Mouse (Mus musculus) embryonic facial prominence, embryonic 10.5 days (tissue): ENCODE data around the gene Tnfrsf12a. TPM values are rescaled to one million over a fixed set of nuclear protein-coding genes. Genes with fewer than 3 reads are reported as not detected.

Source experiments
- DNase-seq: peaks from one replicate; pipeline ENCODE4 v3.0.0-alpha.2; 2017; ENCODE audit warnings: low spot score
- H3K27ac ChIP-seq: fragments of 300-500 bp; sonication (generic); replicated peaks from 2 replicates; pipeline ENCODE4 v1.5.1; 2016; ENCODE audit warnings: mild to moderate bottlenecking
- H3K27me3 ChIP-seq: fragments of 300-500 bp; sonication (generic); replicated peaks from 2 replicates; pipeline ENCODE4 v1.6.1; 2016; ENCODE audit warnings: low read depth, mild to moderate bottlenecking; ENCODE audit not compliant: poor library complexity, severe bottlenecking
- H3K36me3 ChIP-seq: fragments of 300-500 bp; sonication (generic); replicated peaks from 2 replicates; pipeline ENCODE4 v1.6.1; 2016; ENCODE audit warnings: mild to moderate bottlenecking, moderate library complexity
- H3K4me1 ChIP-seq: fragments of 300-500 bp; sonication (generic); 2 replicates; pipeline ENCODE4 v1.6.1; 2016
- H3K4me3 ChIP-seq: fragments of 300-500 bp; sonication (generic); 2 replicates; pipeline ENCODE4 v1.5.1; 2016; ENCODE audit warnings: mild to moderate bottlenecking, moderate library complexity
- H3K9me3 ChIP-seq: fragments of 300-500 bp; sonication (generic); 2 replicates; pipeline ENCODE4 v1.6.1; 2016; ENCODE audit warnings: mild to moderate bottlenecking
- WGBS: fragments of 180-500 bp; shearing (Covaris S2); methylation state at CpG from one replicate; pipeline ENCODE4 v1.1.7; 2016; 5-methylcytosine and 5-hydroxymethylcytosine counted together
- polyA plus RNA-seq: library from polyadenylated mRNA; unstranded; fragments of >200 nt; fragmentation: Nextera tagmentation; extraction: Ambion mirVana; gene quantifications from 2 replicates; pipeline ENCODE4 v1.2.1, GENCODE M21; 2016

The Tnfrsf12a gene
- polyA plus RNA-seq, 1 experiment from 2014 or later = 4.6 TPM

DNA sequence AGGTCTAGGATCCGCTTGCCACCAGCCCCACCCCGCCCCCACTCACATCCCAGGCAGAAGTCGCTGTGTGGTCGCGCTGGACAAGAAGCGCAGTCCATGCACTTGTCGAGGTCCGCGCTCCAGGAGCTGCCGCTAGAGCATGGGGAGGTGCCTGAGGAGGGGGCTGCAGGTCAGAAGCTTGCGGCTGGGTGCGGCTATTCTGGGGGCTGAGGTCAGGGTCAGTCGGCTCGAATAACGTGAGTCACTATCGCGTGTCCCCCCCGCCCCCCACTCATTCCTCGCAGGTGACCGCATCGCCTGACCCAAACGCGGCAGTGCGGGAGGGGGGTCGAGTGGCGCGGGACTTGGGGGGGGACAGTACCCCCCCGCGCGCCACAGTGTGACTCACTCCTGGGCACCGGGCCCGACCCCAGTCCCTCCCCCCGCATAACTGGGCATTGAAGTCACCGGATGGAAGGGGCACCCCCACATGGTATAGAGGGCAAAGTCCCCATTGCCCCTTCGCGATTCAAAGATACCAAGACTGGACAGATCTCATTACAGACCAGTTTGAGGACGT is 716 bp downstream of the Tnfrsf12a start:
- Histone ChIP-seq H3K9me3 (no peaks in the 10 kb centered on the region), H3K4me3 (peak overlapping the region; percentile 71), H3K27me3 (peaks cover 72% of the 10 kb centered on the region), H3K36me3 (no peaks in the 10 kb centered on the region), H3K27ac (peak overlapping the region; percentile 58), H3K4me1 (peaks cover 66% of the 10 kb centered on the region)
- under 1% methylated on average over 37 of the region's 37 CpGs for WGBS
- peak; percentile 60 for DNase-seq

DNA sequence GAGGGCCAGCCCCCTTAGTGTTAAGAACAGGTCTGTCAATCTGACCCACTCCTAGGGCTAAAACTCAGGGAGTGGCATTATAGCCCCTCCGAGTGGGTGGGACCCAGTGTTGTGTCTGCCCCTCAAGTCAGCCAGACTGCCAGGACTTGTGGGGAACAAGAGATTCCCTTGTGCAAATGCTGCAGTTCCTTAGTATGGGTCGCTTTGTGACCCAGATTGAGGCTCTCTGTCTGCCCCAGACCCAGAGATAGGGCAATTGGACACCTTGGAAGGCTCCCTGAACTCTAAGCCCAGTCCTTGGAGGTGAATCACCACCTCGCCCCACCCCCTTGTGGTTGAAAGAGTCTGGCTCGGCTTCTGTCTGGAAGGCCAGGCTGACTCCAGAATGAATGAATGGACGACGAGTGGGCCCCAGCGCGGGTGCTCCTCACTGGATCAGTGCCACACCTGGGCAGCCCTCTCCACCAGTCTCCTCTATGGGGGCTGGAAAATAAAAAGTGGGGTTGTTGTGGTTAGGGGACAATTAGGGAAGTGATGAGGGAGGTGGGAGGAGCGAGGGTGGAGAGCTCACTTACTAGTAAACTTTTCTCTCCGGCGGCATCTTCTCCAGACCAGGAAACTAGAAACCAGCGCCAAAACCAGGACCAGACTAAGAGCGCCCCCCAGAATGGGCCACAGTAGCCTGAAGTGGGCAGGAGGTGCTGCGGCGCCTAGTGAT is 1.5 kb downstream of the Tnfrsf12a start:
- 9% methylated on average over 15 of the region's 15 CpGs for WGBS
- Histone ChIP-seq H3K36me3 (peaks cover 1% of the 10 kb centered on the region), H3K9me3 (no peaks in the 10 kb centered on the region), H3K27ac (no peak overlapping the region), H3K4me1 (peaks cover 62% of the 10 kb centered on the region), H3K4me3 (peak overlapping the region; percentile 71), H3K27me3 (peaks cover 64% of the 10 kb centered on the region)
- peak; percentile 48 for DNase-seq

DNA sequence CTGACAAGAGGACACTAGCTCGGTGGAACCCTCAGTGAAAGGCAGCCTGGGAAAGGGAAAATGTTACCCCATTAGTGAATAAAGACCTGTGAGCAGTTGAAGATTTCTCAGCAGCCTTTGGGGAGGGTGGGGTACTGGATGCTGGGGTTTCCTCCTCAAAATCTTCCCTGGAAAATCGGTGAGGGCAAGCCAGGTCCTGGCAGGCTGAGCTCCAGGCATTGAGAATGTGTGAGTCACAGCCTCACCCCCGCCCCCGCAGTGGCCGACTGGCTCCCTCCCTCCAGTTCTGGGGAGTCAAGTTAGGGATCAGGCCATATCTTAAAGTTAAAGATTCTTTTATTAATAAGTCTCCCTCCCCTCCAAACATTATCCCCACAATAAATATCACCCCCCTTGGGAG is 2.1 kb downstream of the Tnfrsf12a start:
- Histone ChIP-seq H3K4me3 (0 out of 2 replicates have a peak overlapping the region, but pooled peaks have one; percentile 71), H3K9me3 (no peaks in the 10 kb centered on the region), H3K4me1 (peaks cover 62% of the 10 kb centered on the region), H3K27me3 (peaks cover 58% of the 10 kb centered on the region), H3K27ac (no peak overlapping the region), H3K36me3 (peaks cover 7% of the 10 kb centered on the region)
- WGBS = 33% methylated on average over 5 of the region's 5 CpGs
- DNase-seq = no peak

DNA sequence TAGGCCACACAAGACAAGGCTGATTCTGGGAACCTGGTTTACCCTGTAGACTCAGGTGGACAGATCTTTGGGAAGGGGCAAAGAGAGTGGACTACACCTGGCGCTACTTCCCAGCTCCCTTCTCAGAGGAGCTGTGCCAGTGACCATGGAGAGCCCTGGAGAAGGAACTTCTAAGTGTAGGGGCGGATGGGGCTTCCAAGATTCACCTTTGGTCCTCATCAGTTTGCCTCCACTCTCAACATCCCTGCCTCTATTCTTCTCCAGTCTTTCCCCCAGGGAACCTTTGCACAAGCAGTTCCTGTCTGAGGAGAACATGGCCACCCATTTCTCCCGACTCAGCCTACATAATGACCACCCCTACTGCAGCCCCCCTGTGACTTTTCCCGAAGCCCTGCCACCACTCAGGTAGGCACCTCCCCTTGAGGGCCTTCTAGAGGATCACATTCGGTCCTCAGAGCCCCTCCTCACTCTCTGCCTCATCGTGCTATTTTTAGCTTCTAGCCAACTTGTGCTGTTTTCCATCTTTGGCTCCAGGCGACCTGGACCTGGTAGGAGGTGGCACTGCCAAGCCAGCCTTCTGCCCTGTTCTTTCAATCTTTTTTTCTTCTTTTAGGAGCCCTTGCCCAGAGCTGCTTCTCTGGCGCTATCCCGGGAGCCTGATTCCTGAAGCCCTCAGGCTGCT is 2.9 kb downstream of the Tnfrsf12a start:
- Histone ChIP-seq H3K27ac (peak overlapping the region; percentile 92), H3K4me3 (peak overlapping the region; percentile 71), H3K36me3 (peaks cover 14% of the 10 kb centered on the region), H3K27me3 (peaks cover 51% of the 10 kb centered on the region), H3K9me3 (no peaks in the 10 kb centered on the region), H3K4me1 (peaks cover 60% of the 10 kb centered on the region)
- 38% methylated on average over 9 of the region's 9 CpGs for WGBS
- no peak for DNase-seq

DNA sequence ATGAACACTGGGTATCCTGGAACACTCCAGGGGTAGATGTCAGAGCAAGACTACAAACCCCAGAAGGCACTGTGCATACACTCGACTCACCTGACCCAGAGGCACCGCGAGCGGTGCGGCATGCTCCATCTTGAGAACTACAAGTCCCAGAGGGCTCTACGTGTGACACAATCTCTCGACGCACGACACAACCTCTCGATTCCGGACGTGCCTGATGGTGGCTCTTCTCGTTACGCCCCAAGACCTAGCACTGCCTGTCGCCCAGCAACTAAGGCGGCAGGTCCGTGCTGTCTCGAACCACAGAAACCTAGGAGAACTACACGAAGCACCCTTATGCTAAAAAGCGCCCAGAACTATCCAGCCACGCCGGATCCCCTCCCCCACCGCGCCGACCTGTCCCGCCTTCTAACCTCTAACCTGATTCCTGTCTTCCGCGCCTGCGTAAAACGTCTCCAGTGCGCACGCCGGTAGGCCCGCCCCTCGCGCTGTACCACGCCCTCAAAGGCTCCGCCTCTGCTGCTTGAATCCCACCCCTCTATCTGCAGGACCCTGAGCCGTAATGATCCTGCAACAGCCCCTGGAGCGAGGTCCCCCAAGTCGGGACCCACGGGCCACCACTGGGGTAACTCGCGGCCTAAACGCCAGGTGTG is 3.7 kb downstream of the Tnfrsf12a start, which contains the start of the genes Hcfc1r1 and Thoc6:
Hcfc1r1 (plus strand) TSS at position 173 of the 650 bp plus-strand sequence.
Thoc6 (minus strand) TSS at position 459 of the 650 bp plus-strand sequence.
- peak within 1 kb of the TSS; percentile 71 for H3K4me3 ChIP-seq
- peak; percentile 94 for DNase-seq
- H3K4me1 ChIP-seq = peaks cover 56% of the 10 kb centered on the region
- peak within 1 kb of the TSS; percentile 92 for H3K27ac ChIP-seq
- under 1% methylated on average over 45 of the region's 45 CpGs for WGBS
- H3K9me3 ChIP-seq = no peaks in the 10 kb centered on the region
- peaks cover 42% of the 10 kb centered on the region for H3K27me3 ChIP-seq
- peaks cover 23% of the 10 kb centered on the region for H3K36me3 ChIP-seq

DNA sequence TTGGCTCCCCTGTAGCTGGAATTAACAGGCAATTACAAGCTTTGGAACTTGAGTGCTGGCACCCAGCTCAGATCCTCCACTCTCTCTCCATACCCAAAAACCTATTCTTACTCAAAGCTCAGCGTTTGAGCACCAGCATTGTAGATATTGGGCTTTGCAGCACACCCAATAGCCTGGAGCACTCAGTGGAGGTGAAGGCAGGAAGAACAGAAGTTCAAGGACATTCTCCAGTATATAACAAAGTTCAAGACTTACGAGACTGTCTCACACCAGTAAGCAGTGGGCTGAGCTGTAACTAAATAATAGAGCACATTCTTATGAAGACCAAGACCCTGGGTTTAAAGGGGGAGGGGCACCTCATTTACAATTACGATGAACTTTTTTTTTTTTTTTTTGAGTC is 4.5 kb downstream of the Tnfrsf12a start:
- DNase-seq = no peak
- H3K27me3 ChIP-seq = peaks cover 34% of the 10 kb centered on the region
- H3K9me3 ChIP-seq = no peaks in the 10 kb centered on the region
- peaks cover 31% of the 10 kb centered on the region for H3K36me3 ChIP-seq
- H3K27ac ChIP-seq = no peak overlapping the region
- 72% methylated on average over 3 of the region's 3 CpGs for WGBS
- peaks cover 55% of the 10 kb centered on the region for H3K4me1 ChIP-seq
- H3K4me3 ChIP-seq = peak overlapping the region; percentile 71

DNA sequence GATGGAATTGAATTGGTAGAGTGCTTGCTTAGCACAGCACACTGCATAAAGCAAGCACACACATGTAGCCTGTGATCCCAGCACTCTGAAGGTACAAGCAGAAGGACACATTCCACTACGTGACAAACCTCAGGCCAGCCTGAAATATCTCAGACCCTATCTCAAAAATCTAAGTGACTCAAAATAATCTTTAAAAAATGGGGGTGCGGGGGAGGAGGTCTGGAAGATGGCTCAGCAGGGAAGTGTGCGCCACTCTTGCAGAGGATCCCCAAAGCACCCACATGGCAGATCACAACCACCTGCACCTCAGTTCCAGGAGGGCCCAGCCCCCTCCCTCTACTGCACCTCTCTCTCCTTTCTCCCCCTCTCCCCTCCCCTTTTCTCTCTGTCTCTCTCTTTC is 5.7 kb downstream of the Tnfrsf12a start:
- no peak overlapping the region for H3K4me3 ChIP-seq
- H3K4me1 ChIP-seq = peaks cover 43% of the 10 kb centered on the region
- no peaks in the 10 kb centered on the region for H3K9me3 ChIP-seq
- peaks cover 24% of the 10 kb centered on the region for H3K27me3 ChIP-seq
- DNase-seq = no peak
- 90% methylated on average over 3 of the region's 3 CpGs for WGBS
- H3K27ac ChIP-seq = no peak overlapping the region
- peaks cover 43% of the 10 kb centered on the region for H3K36me3 ChIP-seq

DNA sequence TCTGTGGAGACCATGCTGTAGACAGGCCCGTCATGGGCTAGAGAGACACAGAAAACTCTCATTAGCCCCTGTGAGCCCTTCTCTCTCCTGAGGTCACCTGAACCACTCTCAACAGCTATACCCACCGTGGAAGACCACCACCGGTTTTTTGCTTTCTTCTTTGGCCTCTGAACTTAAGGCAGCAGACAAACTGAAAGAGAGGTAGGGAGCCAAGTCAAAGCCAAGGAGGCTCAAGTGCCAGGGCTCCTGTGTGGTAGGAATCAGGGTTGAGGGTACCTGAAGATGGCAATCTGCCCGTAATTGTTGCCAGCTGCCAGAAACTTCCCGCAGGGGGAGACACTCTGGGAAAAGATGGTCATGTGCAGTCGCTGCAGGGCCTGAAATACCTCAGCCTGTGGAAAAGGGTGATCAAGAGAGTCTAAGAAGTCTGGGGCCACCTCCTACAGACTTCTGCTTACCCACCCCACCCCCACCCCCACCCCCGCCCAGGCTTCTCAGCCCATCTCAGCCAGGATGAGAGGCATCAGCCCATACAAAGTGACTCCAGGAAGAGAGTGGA is 6.7 kb downstream of the Tnfrsf12a start:
- no peak for DNase-seq
- H3K4me3 ChIP-seq = no peak overlapping the region
- peaks cover 50% of the 10 kb centered on the region for H3K36me3 ChIP-seq
- no peaks in the 10 kb centered on the region for H3K9me3 ChIP-seq
- peaks cover 40% of the 10 kb centered on the region for H3K4me1 ChIP-seq
- no peak overlapping the region for H3K27ac ChIP-seq
- WGBS = 85% methylated on average over 7 of the region's 7 CpGs
- peaks cover 15% of the 10 kb centered on the region for H3K27me3 ChIP-seq

DNA sequence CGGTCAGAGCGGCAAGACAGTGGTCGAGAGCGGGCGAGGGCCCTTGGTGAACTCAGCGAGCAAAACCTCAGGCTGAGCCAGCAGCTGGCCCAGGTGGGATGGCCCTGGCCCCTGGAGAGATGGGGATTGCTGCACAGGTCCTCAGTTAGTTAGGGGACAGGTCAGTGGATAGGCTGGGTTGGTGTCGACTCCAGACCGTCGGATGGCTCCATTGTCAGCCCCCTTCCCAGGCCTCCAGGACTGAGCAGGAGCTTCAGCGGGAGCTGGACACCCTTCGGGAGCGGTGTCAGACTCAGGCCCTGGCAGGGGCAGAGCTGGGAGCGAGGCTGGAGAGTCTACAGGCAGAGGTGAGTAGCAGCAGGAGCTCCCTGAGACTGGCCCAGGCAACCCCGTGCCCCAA is 11.8 kb downstream of the Tnfrsf12a start:
- peaks cover 27% of the 10 kb centered on the region for H3K4me1 ChIP-seq
- H3K36me3 ChIP-seq = peaks cover 50% of the 10 kb centered on the region
- DNase-seq = no peak
- H3K27ac ChIP-seq = no peak overlapping the region; the same call in 1 of the 2 replicates
- peaks cover 34% of the 10 kb centered on the region for H3K27me3 ChIP-seq
- H3K9me3 ChIP-seq = no peaks in the 10 kb centered on the region
- no peak overlapping the region for H3K4me3 ChIP-seq
- WGBS = 77% methylated on average over 14 of the region's 14 CpGs

DNA sequence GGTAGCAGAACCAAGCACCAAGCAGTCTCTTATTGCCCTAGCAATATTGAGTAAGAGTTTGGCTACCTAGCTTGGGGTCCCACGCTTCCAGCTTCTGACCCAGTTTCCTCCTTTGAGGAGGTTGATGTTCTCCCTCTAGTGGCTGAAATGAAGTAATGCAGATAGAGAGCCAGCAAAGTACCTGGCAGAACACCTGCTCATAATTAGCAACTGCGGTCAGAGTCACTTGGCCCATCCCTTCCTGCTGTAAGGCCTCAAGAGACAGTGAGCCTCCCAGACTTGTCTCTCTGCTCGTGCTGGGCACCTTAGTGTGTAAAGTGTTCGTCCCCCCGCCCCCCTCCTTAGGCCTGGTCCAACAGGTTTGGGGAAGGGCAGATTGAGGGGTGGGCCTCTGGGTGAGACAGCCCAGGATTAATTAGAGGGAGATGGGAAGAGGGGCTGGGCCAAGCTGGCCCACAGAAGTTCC is 12.7 kb downstream of the Tnfrsf12a start:
- Histone ChIP-seq H3K27ac (no peak overlapping the region), H3K4me3 (no peak overlapping the region), H3K9me3 (no peaks in the 10 kb centered on the region), H3K36me3 (peaks cover 41% of the 10 kb centered on the region), H3K27me3 (peaks cover 43% of the 10 kb centered on the region), H3K4me1 (peaks cover 30% of the 10 kb centered on the region)
- peak; percentile 51 for DNase-seq
- WGBS = 10% methylated on average over 5 of the region's 5 CpGs

DNA sequence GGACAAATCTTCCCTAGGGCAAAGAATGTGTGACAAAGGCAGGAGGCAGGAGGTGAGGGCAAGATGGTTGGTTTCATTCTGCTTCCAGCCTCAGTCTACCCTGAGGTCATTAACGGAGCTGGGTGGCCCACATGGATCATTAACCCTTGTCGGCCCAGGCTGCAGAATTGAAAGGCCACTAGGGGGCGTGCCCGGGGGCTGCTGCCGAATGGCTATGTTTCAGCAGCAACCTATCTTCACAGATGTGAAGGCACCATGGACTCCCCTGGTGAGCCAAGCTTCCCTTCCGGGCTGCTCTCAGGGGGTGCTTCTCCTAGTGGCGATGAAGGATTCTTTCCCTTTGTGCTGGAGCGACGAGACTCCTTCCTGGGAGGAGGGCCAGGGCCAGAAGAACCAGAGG is 15.7 kb downstream of the Tnfrsf12a start:
- peak; percentile 50 for DNase-seq
- no peak overlapping the region for H3K27ac ChIP-seq
- H3K27me3 ChIP-seq = peaks cover 52% of the 10 kb centered on the region
- H3K36me3 ChIP-seq = peaks cover 10% of the 10 kb centered on the region
- 4% methylated on average over 9 of the region's 9 CpGs for WGBS
- H3K4me3 ChIP-seq = no peak overlapping the region
- H3K4me1 ChIP-seq = peaks cover 30% of the 10 kb centered on the region
- no peaks in the 10 kb centered on the region for H3K9me3 ChIP-seq

DNA sequence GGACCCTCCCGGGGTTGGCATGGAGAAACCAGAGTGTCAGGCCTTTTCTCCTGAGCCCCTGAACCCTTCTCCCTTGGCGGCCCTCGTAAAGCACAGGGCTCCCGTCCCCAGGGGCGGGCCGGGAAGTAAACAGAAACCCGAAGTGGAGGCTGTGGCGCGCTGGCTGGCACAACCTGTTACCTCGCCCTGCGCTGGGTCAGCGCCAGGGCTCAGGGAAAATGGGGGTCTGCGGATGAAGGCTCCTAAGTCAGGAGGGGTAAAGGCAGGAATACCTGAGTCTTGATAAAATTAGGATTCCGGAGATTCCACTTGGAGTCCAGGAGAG is 16.4 kb downstream of the Tnfrsf12a start:
- no peak for DNase-seq
- WGBS = 4% methylated on average over 14 of the region's 14 CpGs
- Histone ChIP-seq H3K27ac (no peak overlapping the region), H3K9me3 (no peaks in the 10 kb centered on the region), H3K36me3 (0 out of 2 replicates have a peak, but pooled peaks cover 4% of the 10 kb centered on the region), H3K27me3 (peaks cover 52% of the 10 kb centered on the region), H3K4me1 (peaks cover 26% of the 10 kb centered on the region), H3K4me3 (peak overlapping the region; percentile 38)
